Mouse (Mus musculus): ENCODE data around the gene Gm7879. TPM values are rescaled to one million over a fixed set of nuclear protein-coding genes. Genes with fewer than 3 reads are reported as not detected.
A peak's percentile ranks its signal among the peaks of the same experiment; 100 is the strongest.
"Not testable (repeated sequence)": the region's sequence is repeated elsewhere in the genome, so short reads cannot be mapped to it uniquely, and the experiment has no call there.

Gm7879 gene
- total RNA-seq (2022), result 10 to 100 TPM in 2 of 4 experiments, 1 to 10 TPM in 2; 5.9 to 10.6 (median 9.9) TPM

- DNase-seq (ENCODE audit: low spot score in 2 of 2), result not testable (repeated sequence)
These were observed at the start of gene Gm7879 for GRCm38 (mm10) chr5:43912844-43913243. Gene Gm7879, plus strand, starts transcription at chr5:43913144.

DNA sequence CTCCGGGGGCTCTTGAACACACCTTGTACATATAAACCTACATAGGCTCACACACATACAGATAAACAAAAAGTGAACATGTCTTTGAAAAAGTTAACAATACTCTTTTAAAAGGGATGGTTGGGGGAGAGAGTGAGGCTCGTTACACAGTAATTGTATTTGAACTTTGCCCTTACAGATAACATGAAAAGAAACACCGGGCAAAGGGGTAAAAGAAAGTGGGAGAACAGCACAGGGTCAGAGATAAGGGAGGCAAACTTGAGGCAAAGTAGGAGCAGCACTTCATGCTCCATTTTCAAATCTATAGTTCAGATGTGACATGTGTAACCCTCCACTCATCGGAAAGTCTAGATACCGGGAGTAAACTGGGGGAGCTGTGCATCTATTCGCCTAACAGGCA is 49.3 kb upstream of the Gm7879 start:
- no peak for DNase-seq (ENCODE audit: low spot score in 2 of 2)

DNA sequence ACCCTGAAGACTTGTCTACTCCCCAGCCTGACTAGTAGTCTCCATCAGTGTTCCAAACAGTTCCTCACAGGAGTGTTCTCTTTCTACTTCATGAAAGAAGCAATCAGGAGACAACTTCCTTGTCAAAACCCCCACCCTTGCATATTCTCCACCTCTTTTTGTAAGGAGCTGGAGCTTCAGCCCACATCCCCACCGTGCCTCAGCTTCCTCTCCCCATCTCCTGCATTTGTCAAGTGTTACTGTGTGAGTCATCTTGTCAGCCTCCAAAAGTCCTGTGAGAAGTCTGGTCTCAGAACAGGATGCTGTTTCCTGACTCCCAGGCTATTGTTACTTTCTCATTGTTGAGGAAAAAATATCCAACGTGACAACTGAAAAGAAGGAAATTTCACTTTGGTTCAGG is 47.6 kb upstream of the Gm7879 start:
- no peak for DNase-seq (ENCODE audit: low spot score in 2 of 2)

DNA sequence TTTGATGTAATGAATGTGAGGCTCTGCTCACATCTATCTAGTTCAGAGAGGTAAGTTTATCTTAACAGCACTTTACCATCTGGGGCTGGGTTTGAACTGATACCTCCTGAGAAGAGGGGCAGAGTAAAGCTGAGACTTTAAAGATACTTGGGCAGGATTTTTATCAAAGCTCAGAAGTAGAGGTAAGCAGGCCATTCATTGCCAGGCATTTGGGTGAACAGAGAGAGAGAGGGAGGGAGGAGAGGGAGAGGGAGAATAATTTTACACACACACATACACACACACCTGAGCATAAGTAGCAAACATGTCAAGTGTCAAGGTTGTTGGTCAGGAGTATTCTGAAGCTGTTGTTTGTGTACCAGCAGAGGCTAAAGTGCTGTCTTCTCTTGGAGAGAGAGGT is 44.7 kb upstream of the Gm7879 start, which contains the start of gene Cd38:
TSS of gene Cd38 (plus strand) at position 301 of the 400 bp plus-strand sequence.
- DNase-seq (ENCODE audit: low spot score in 2 of 2), result no peak

- peak in 1 of 2 experiments; percentile 17 for DNase-seq (ENCODE audit: low spot score in 2 of 2)
These were observed 44.0 kb upstream of the Gm7879 start for GRCm38 (mm10) chr5:43868711-43869600.

DNA sequence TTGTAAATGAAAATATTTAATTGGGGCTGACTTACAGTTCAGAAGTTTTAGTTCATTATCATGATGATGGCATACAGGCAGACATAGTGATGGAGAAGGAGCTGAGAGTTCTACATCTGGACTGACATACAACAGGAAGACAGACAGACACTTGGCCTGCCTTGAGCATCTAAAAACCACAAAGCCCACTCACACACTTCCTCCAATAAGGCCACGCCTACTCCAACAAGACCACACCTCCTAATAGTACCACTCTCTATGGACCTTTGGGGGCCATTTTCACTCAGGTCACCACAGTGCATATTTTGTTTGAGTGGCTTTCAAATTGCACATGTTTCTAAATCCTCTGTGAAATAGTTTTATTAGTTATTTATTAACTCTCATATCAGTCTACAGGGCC is 41.1 kb upstream of the Gm7879 start:
- DNase-seq (ENCODE audit: low spot score in 2 of 2), result no peak

DNA sequence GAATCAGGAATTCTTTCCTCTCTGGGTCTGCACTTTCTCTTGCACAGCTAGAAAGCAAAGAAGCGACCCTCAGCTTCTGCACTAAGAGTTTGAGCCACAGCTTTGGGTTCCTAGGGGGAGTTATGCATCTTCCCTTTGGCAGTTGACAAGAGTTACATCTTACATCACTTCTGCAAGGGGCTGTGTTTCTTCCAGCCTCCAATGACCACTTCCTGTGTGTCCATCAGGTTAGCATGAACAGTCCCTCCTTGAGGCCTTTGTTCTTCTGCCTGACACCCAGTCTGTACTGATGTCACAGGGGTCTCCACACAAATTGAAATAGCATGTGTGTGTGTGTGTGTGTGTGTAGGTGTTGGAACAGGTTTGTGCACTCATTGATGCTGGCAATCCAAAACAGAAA is 40.3 kb upstream of the Gm7879 start:
- DNase-seq (ENCODE audit: low spot score in 2 of 2), result no peak

GRCm38 (mm10) chr5:43882034-43882433 is 30.9 kb upstream of the Gm7879 start:
- DNase-seq (ENCODE audit: low spot score in 2 of 2), result no peak

- no peak for DNase-seq (ENCODE audit: low spot score in 2 of 2)
These were observed 27.7 kb upstream of the Gm7879 start for GRCm38 (mm10) chr5:43885060-43885820.

DNA sequence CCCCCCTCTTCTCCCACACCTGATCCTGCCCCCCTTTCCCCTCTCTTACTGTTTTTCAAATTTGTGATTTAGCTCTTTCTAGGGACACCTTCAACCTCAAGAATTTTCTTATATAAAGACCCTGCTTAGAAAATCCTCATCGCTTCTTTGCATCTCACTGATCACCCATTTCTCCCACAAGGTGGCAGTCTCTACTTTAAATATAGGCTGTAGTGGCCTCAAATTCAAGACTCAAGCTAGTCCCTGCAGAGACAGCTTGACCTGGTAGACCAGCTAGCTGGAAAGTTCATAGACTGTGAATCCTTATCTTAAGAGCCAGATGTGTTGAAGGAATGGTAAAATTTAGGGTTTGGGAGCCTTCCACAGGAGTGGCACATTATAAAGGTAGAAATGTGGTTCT is 20.6 kb upstream of the Gm7879 start:
- DNase-seq (ENCODE audit: low spot score in 2 of 2), result peak in 1 of 2 experiments; percentile 38

- peak; percentile 8 to 9 for DNase-seq (ENCODE audit: low spot score in 2 of 2)
These were observed 18.8 kb upstream of the Gm7879 start for GRCm38 (mm10) chr5:43894113-43894512.

DNA sequence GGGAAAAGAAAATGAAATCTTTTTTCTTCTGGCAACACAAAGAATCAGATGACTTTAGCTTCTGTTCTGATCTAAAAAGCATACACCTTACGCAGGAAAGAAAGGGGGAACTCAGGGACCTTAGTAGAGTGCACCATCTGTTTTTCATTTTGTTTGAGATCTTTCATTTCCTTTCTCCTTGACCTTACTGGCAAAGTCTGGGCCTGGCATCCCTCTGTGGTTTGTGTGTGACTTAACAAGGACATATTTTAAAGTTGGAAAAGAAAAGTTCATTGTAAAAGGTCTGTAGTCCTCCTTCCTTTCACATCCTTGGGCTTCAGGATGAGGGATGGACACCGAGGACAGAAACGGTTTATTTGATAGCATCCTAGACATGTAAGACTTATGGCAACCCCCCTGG is 17.0 kb upstream of the Gm7879 start:
- no peak for DNase-seq (ENCODE audit: low spot score in 2 of 2)

DNA sequence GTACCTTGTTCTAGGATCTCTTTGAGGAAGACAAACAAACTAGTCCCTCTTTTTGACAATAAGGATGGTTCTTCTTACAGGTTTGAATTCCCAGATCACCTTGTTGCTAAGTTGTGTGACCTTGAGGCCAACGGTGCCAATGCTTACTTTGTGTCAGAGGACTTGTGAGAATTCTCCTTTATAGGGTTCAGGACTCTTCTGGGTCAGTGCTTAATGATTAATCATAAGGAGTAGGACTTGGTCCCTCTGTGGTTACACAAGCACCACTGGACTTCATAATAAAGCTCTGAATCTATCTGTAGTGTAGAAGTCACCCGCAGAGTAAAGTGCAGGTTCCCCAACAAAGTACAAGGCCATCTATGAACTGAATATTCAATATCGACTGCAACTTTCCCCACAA is 8.3 kb upstream of the Gm7879 start:
- no peak for DNase-seq (ENCODE audit: low spot score in 2 of 2)

- no peak for DNase-seq (ENCODE audit: low spot score in 2 of 2)
These were observed 3.7 kb upstream of the Gm7879 start for GRCm38 (mm10) chr5:43909213-43909612.

GRCm38 (mm10) chr5:43910006-43910405 is 2.9 kb upstream of the Gm7879 start:
- no peak for DNase-seq (ENCODE audit: low spot score in 2 of 2)

DNA sequence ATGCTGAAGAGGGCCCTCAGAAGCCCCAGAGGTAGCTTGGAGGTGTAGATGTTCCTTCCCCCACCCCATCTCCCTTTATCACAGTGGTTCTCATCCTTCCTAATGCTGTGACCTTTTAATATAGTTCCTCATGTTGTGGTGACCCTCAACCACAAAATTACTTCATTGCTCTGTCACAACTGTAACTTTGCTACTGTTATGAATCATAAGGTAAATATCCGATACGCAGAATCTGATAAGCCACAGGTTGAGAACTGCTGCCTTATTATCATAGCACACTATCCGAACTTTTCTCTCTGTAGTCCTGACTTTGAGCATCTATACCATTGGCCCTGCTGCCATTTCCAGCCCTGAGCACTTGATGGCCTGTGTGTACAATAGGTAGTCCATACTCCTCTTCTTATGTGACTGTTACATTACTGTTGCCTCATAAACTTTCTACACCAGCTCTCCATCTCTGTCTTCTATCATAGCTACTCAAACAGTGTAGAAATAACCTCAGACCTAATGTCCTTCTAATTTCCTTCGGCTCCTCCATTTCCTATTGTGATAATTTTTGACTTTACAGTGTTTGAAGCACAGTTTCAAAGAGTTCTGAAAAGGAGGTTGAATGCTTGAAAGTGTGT is 2.4 kb downstream of the Gm7879 start:
- no peak for DNase-seq (ENCODE audit: low spot score in 2 of 2)

DNA sequence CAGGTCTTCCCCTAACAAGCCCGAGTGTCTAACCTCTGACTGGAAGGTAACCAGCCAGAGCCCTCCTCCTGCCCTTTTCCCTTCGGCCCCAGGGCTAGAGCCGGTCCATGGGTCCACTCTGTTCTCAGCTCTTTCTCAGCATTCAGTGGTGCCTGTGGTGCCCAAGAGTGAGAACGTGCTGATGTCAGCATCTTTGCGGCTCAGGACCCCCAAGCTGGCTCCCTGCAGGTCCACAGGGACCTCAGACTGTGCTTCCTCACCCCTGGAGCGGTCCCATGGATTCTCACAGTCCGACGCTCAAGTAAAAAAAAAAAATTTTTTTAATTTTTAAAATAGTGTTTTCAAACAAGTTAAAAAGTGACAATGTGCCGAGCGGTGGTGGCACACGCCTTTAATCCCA is 8.9 kb downstream of the Gm7879 start:
- no peak for DNase-seq (ENCODE audit: low spot score in 2 of 2)

GRCm38 (mm10) chr5:43923933-43924332 is 11.0 kb downstream of the Gm7879 start:
- peak; percentile 27 to 66 for DNase-seq (ENCODE audit: low spot score in 2 of 2)

GRCm38 (mm10) chr5:43927729-43928128 is 14.8 kb downstream of the Gm7879 start:
- DNase-seq (ENCODE audit: low spot score in 2 of 2), result no peak

- DNase-seq (ENCODE audit: low spot score in 2 of 2), result no peak
These were observed 20.3 kb downstream of the Gm7879 start for GRCm38 (mm10) chr5:43933269-43933668.

DNA sequence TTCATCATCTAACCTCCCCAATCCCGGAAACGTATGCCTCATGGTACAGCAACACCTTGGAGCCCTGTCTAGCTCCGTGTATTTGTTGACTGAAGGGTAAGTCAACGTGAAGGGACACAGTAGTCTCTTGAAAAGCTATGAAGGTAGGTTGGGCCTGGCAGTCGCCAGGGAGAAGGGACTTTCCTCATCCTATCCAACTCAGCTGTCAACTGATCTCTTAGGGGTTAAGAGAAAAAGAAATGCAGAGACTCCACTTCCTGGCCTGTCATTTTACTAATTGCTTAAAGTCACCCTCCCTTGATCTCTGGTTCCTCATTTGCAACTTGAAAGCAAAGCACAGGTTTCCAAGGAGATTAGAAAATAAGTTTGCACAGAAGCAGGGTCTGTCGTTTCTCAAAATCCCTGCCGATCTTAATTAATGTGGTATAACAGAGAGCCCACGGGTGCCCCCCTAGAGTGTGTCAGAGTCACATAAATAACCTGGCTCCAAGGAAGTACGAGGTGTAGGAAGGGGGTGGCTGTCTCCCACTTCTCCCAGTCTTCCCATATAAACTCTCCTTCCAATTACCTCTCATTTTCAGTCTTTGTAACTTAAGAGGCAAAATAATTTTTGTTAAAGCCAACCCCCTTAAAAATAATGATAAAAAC is 34.5 kb downstream of the Gm7879 start:
- no peak for DNase-seq (ENCODE audit: low spot score in 2 of 2)

Measured in layer of hippocampus, adult 8-10 months (tissue).